Mouse (Mus musculus) heart, postnatal 0 days (tissue): ENCODE data around the gene Resf1.
"Not testable (repeated sequence)": the region's sequence is repeated elsewhere in the genome, so short reads cannot be mapped to it uniquely, and the experiment has no call there.

ENCODE experiments used
- CTCF ChIP-seq: IDR thresholded peaks from 2 replicates; pipeline ENCODE4 v1.5.1; 2016; ENCODE audit warnings: antibody characterized with exemption, control low read depth, low read depth
- EP300 ChIP-seq: IDR thresholded peaks from 2 replicates; pipeline ENCODE4 v1.6.1; 2016; ENCODE audit warnings: antibody characterized with exemption, low read depth

- TF ChIP-seq CTCF, EP300: not testable (repeated sequence)
Observed at GRCm38 (mm10) chr6:149348211-149348610, 39.0 kb downstream of the Resf1 start.
